Mouse (Mus musculus): ENCODE results near the gene Atp2b4.

Atp2b4 gene

GRCm38 (mm10) chr1:133800948-133801393, at the start of gene Atp2b4:
Gene Atp2b4, minus strand, starts transcription at chr1:133801041.
- DNase-seq (ENCODE audit: extremely low read depth, low read depth), result peak; percentile 93

- DNase-seq (ENCODE audit: extremely low read depth, low read depth), result no peak
These were observed 43.9 kb upstream of the Atp2b4 start for GRCm38 (mm10) chr1:133844734-133845133.

- DNase-seq (ENCODE audit: extremely low read depth, low read depth), result no peak
These were observed 43.1 kb upstream of the Atp2b4 start for GRCm38 (mm10) chr1:133843900-133844299.

- no peak for DNase-seq (ENCODE audit: extremely low read depth, low read depth)
These were observed 42.5 kb upstream of the Atp2b4 start for GRCm38 (mm10) chr1:133843370-133843769.

GRCm38 (mm10) chr1:133842074-133842725, 41.4 kb upstream of the Atp2b4 start:
- DNase-seq (ENCODE audit: extremely low read depth, low read depth), result no peak

- DNase-seq (ENCODE audit: extremely low read depth, low read depth), result no peak
These were observed 40.5 kb upstream of the Atp2b4 start for GRCm38 (mm10) chr1:133841171-133841926.

- DNase-seq (ENCODE audit: extremely low read depth, low read depth), result no peak
These were observed 39.7 kb upstream of the Atp2b4 start for GRCm38 (mm10) chr1:133840530-133840929.

- no peak for DNase-seq (ENCODE audit: extremely low read depth, low read depth)
These were observed 33.5 kb upstream of the Atp2b4 start for GRCm38 (mm10) chr1:133834309-133834708.

- no peak for DNase-seq (ENCODE audit: extremely low read depth, low read depth)
These were observed 31.9 kb upstream of the Atp2b4 start for GRCm38 (mm10) chr1:133832781-133833180.

- DNase-seq (ENCODE audit: extremely low read depth, low read depth), result no peak
These were observed 25.4 kb upstream of the Atp2b4 start for GRCm38 (mm10) chr1:133826193-133826592.

GRCm38 (mm10) chr1:133825543-133825942, 24.7 kb upstream of the Atp2b4 start:
- DNase-seq (ENCODE audit: extremely low read depth, low read depth), result peak; percentile 89

- DNase-seq (ENCODE audit: extremely low read depth, low read depth), result no peak
These were observed 24.3 kb upstream of the Atp2b4 start for GRCm38 (mm10) chr1:133825140-133825539.

- DNase-seq (ENCODE audit: extremely low read depth, low read depth), result no peak
These were observed 20.3 kb upstream of the Atp2b4 start for GRCm38 (mm10) chr1:133821144-133821543.

- no peak for DNase-seq (ENCODE audit: extremely low read depth, low read depth)
These were observed 19.3 kb upstream of the Atp2b4 start for GRCm38 (mm10) chr1:133820100-133820499.

GRCm38 (mm10) chr1:133818531-133818930, 17.7 kb upstream of the Atp2b4 start:
- DNase-seq (ENCODE audit: extremely low read depth, low read depth), result no peak

- DNase-seq (ENCODE audit: extremely low read depth, low read depth), result peak; percentile 74
These were observed 15.1 kb upstream of the Atp2b4 start for GRCm38 (mm10) chr1:133815747-133816491.

- no peak for DNase-seq (ENCODE audit: extremely low read depth, low read depth)
These were observed 8.5 kb upstream of the Atp2b4 start for GRCm38 (mm10) chr1:133809376-133809775.

- DNase-seq (ENCODE audit: extremely low read depth, low read depth), result no peak
These were observed 7.2 kb upstream of the Atp2b4 start for GRCm38 (mm10) chr1:133808020-133808419.

GRCm38 (mm10) chr1:133801743-133802142, 902 bp upstream of the Atp2b4 start:
- no peak for DNase-seq (ENCODE audit: extremely low read depth, low read depth)

- no peak for DNase-seq (ENCODE audit: extremely low read depth, low read depth)
These were observed 329 bp downstream of the Atp2b4 start for GRCm38 (mm10) chr1:133800512-133800911.

- no peak for DNase-seq (ENCODE audit: extremely low read depth, low read depth)
These were observed 975 bp downstream of the Atp2b4 start for GRCm38 (mm10) chr1:133799686-133800445.
